Mouse (Mus musculus): ENCODE measurements around the gene Fads6.

- no peak for TF ChIP-seq SMC3 (IDR thresholded peaks at IDR 0.05; ENCODE audit: low read depth, low read length)
- no peak for TF ChIP-seq POLR2AphosphoS2 (IDR thresholded peaks at IDR 0.05; ENCODE audit: low read length)
- no peak for TF ChIP-seq ZC3H11A (IDR thresholded peaks at IDR 0.05; ENCODE audit: low read depth, low read length)
- no peak for TF ChIP-seq MYC (IDR thresholded peaks at IDR 0.05; ENCODE audit: low read depth, low read length)
These were observed 14.0 kb downstream of the Fads6 start for GRCm38 (mm10) chr11:115283486-115283765.
